Mouse (Mus musculus) CH12.LX (cell line): Measurements from ENCODE around the gene Cdh23. TPM values are rescaled to one million over a fixed set of nuclear protein-coding genes. Genes with fewer than 3 reads are reported as not detected.
A peak's percentile ranks its signal among the peaks of the same experiment; 100 is the strongest.

Experiments
- DNase-seq: peaks from one replicate; pipeline ENCODE4 v3.0.0-alpha.2; 2013; ENCODE audit errors: extremely low read depth
- H3K27ac ChIP-seq: 2 replicates; pipeline ENCODE4 v1.5.1; 2012; ENCODE audit warnings: low read depth, mild to moderate bottlenecking, control low read depth, moderate library complexity; ENCODE audit not compliant: insufficient read depth
- H3K27me3 ChIP-seq: replicated peaks from 2 replicates; pipeline ENCODE3; 2012; ENCODE audit warnings: inconsistent platforms
- H3K36me3 ChIP-seq, 2 experiments: replicated peaks in 1 of 2; 2 replicates each; pipeline versions ENCODE3 to v1.6.1; 2012; ENCODE audit warnings: inconsistent platforms in 1 of 2, low read length in 1 of 2, mild to moderate bottlenecking in 1 of 2, mixed read lengths in 1 of 2, moderate library complexity in 1 of 2; ENCODE audit not compliant: control insufficient read depth in 1 of 2, insufficient read depth in 1 of 2
- H3K4me1 ChIP-seq, 2 experiments: 2 replicates each; pipeline ENCODE4 v1.6.1; 2012; ENCODE audit warnings: inconsistent platforms in 1 of 2, moderate library complexity in 1 of 2; ENCODE audit not compliant: insufficient read depth in 2 of 2, control insufficient read depth in 1 of 2
- H3K4me2 ChIP-seq: 2 replicates; pipeline ENCODE4 v1.6.1; 2012; ENCODE audit warnings: low read depth, mild to moderate bottlenecking, control low read depth; ENCODE audit not compliant: poor library complexity, insufficient read depth, severe bottlenecking
- H3K4me3 ChIP-seq, 3 experiments: fragments of 150-350 bp in 1 of 3; sonication (generic) in 1 of 3; replicated peaks in 1 of 3; 2 replicates each; pipeline versions ENCODE3 to v1.5.1; 2011 to 2012; ENCODE audit warnings: low read depth in 2 of 3, low read length in 2 of 3, mild to moderate bottlenecking in 2 of 3, moderate library complexity in 2 of 3, control low read depth in 1 of 3, improper control_type of control experiment in 1 of 3, inconsistent platforms in 1 of 3, mixed read lengths in 1 of 3; ENCODE audit not compliant: poor library complexity in 1 of 3
- H3K79me2 ChIP-seq: replicated peaks from 2 replicates; pipeline ENCODE4 v1.6.1; 2012; ENCODE audit warnings: mild to moderate bottlenecking, moderate library complexity; ENCODE audit not compliant: control insufficient read depth, poor library complexity, insufficient read depth, severe bottlenecking; ENCODE audit errors: extremely low read depth
- H3K9ac ChIP-seq: 2 replicates; pipeline ENCODE4 v1.6.1; 2012; ENCODE audit warnings: low read depth, mild to moderate bottlenecking, control low read depth, moderate library complexity; ENCODE audit not compliant: insufficient read depth
- H3K9me3 ChIP-seq: replicated peaks from 2 replicates; pipeline ENCODE3; 2012; ENCODE audit warnings: low read length, inconsistent platforms, mixed read lengths
- CHD1 ChIP-seq: IDR thresholded peaks from 2 replicates; pipeline ENCODE4 v1.6.1; 2012; ENCODE audit warnings: low read depth, low read length, improper control_type of control experiment, inconsistent platforms
- CHD2 ChIP-seq: IDR thresholded peaks from 2 replicates; pipeline ENCODE4 v1.6.1; 2011; ENCODE audit warnings: low read length, improper control_type of control experiment
- E2F4 ChIP-seq: IDR thresholded peaks from 2 replicates; pipeline ENCODE4 v1.6.1; 2011; ENCODE audit warnings: low read depth, low read length, improper control_type of control experiment; ENCODE audit not compliant: insufficient replicate concordance
- EP300 ChIP-seq: IDR thresholded peaks from 2 replicates; pipeline ENCODE4 v1.6.1; 2011; ENCODE audit warnings: low read length, improper control_type of control experiment
- HCFC1 ChIP-seq: IDR thresholded peaks from 2 replicates; pipeline ENCODE4 v1.6.1; 2012; ENCODE audit warnings: low read depth, mild to moderate bottlenecking, inconsistent platforms, low read length, improper control_type of control experiment
- JUN ChIP-seq: IDR thresholded peaks from 2 replicates; pipeline ENCODE4 v1.6.1; 2011; ENCODE audit warnings: low read depth, mild to moderate bottlenecking, low read length, improper control_type of control experiment, moderate library complexity; ENCODE audit not compliant: insufficient read depth
- KAT2A ChIP-seq: IDR thresholded peaks from 2 replicates; pipeline ENCODE4 v1.6.1; 2012; ENCODE audit warnings: low read length, improper control_type of control experiment, inconsistent platforms; ENCODE audit not compliant: insufficient replicate concordance
- MAX ChIP-seq: IDR thresholded peaks from 2 replicates; pipeline ENCODE4 v1.6.1; 2011; ENCODE audit warnings: low read length, improper control_type of control experiment
- MAZ ChIP-seq: IDR thresholded peaks from 2 replicates; pipeline ENCODE4 v1.6.1; 2012; ENCODE audit warnings: low read depth, mild to moderate bottlenecking, inconsistent platforms, low read length, improper control_type of control experiment, moderate library complexity
- MEF2A ChIP-seq: IDR thresholded peaks from 2 replicates; pipeline ENCODE4 v1.6.1; 2014; ENCODE audit warnings: low read depth, mild to moderate bottlenecking, inconsistent platforms, low read length, improper control_type of control experiment, borderline replicate concordance
- MXI1 ChIP-seq: IDR thresholded peaks from 2 replicates; pipeline ENCODE4 v1.6.1; 2011; ENCODE audit warnings: mild to moderate bottlenecking, low read depth, low read length, improper control_type of control experiment
- NELFE ChIP-seq: IDR thresholded peaks from 2 replicates; pipeline ENCODE4 v1.6.1; 2011; ENCODE audit warnings: low read depth, low read length, improper control_type of control experiment
- NRF1 ChIP-seq: IDR thresholded peaks from 2 replicates; pipeline ENCODE4 v1.6.1; 2014; ENCODE audit warnings: low read depth, mild to moderate bottlenecking, inconsistent platforms, low read length, improper control_type of control experiment, moderate library complexity
- PAX5 ChIP-seq: IDR thresholded peaks from 2 replicates; pipeline ENCODE4 v1.6.1; 2012; ENCODE audit warnings: low read length, inconsistent platforms, mixed read lengths
- POLR2A ChIP-seq: IDR thresholded peaks from 2 replicates; pipeline ENCODE4 v1.6.1; 2011; ENCODE audit warnings: low read depth, mild to moderate bottlenecking, improper control_type of control experiment, low read length
- SIN3A ChIP-seq: IDR thresholded peaks from 2 replicates; pipeline ENCODE4 v1.6.1; 2012; ENCODE audit warnings: low read length, improper control_type of control experiment, inconsistent platforms
- SMC3 ChIP-seq: IDR thresholded peaks from 2 replicates; pipeline ENCODE4 v1.6.1; 2011; ENCODE audit warnings: low read depth, low read length, improper control_type of control experiment
- TCF12 ChIP-seq: IDR thresholded peaks from 2 replicates; pipeline ENCODE4 v1.6.1; 2014; ENCODE audit warnings: low read depth, mild to moderate bottlenecking, inconsistent platforms, low read length, improper control_type of control experiment
- USF2 ChIP-seq: conservative IDR thresholded peaks from 2 replicates; pipeline ENCODE4 v1.6.1; 2011; ENCODE audit warnings: low read depth, low read length, improper control_type of control experiment
- ZKSCAN1 ChIP-seq: IDR thresholded peaks from 2 replicates; pipeline ENCODE4 v1.6.1; 2012; ENCODE audit warnings: low read depth, inconsistent platforms, low read length, improper control_type of control experiment, borderline replicate concordance
- ZMIZ1 ChIP-seq: IDR thresholded peaks from 2 replicates; pipeline ENCODE4 v1.6.1; 2012; ENCODE audit warnings: low read depth, mild to moderate bottlenecking, inconsistent platforms, low read length, improper control_type of control experiment
- dilution Hi-C: fragments of 300-500 bp; cut with MboI; formaldehyde crosslinking; loops from 2 replicates; pipeline ENCODE4 v1.14.3; 2020; ENCODE audit warnings: low sequenced_read_pairs; ENCODE audit not compliant: extremely low pct_unique_long_range_greater_than_20kb, extremely low pct_ligation_motif_present
- in situ Hi-C: fragments of 300-500 bp; cut with MboI; formaldehyde crosslinking; loops from 3 replicates; pipeline ENCODE4 v1.14.3; 2019; ENCODE audit warnings: low sequenced_read_pairs, low pct_ligation_motif_present, low pct_unique_long_range_greater_than_20kb, mixed read lengths
- polyA plus RNA-seq: library from polyadenylated mRNA; unstranded; fragments of >175 nt; gene quantifications from 2 replicates; pipeline ENCODE4 v1.2.1, GENCODE M21; 2012; ENCODE audit warnings: low read depth; ENCODE audit not compliant: insufficient read length
- total RNA-seq, 2 experiments: library from RNA; depleted of rRNA; stranded (reverse); fragments of 300-350 nt in 1 of 2; fragments of >200 nt in 1 of 2; gene quantifications; 2 replicates each; pipeline ENCODE4 v1.2.3; 2012 to 2014

Gene Cdh23
- total and polyA plus RNA-seq, 3 experiments, result 0.20 to 0.73 (median 0.30) TPM

DNA sequence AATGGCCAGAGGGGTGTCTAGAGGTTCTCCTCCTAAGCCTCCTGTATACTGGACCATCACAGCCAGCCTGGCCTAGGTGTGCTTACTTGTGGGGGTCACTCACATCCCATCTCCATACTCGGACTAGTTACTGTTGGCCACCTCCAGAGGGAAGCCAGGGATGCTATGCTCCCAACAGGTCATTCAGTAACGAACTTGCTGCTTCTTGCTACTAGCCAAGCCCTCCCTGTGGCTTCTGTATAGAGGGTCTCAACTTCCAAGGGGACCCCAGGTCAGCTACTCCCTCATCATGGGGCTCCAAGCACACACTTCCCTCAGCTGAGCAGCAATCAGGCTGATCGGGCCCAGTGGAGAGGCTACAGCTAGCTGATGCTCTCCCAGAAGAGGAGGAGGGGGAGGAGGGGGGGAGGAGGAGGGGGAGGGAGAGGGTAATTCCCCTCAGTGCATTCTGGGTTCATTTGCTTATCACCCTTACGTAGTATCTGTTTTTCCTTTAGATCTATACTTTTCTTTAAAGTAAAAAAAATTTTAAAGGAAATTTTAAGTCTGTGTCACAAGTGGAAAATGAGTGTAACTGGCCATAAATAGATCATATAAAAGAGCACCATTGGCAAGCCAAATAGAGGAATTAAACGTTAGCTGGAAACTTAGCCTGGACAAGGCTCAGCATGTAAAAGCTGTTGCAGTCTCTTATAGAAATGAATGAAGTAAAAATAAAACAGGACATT is 346.0 kb downstream of the Cdh23 start:
- in situ Hi-C loops (loop anchor here (5.0 kb wide), 1 partner anchor 42 kb away; no protein-coding TSS in a partner anchor), dilution Hi-C loops (no loop called here)
- TF ChIP-seq USF2, result no peak
- no peak for TF ChIP-seq HCFC1
- no peak for TF ChIP-seq JUN
- peak; percentile 70; the same call in 1 of the 2 replicates for TF ChIP-seq MAZ
- TF ChIP-seq POLR2A, result no peak
- TF ChIP-seq EP300, result peak; percentile 40; the same call in 1 of the 2 replicates
- TF ChIP-seq NELFE, result 0 out of 2 replicates have a peak, but pooled peaks have one; percentile 3
- TF ChIP-seq NRF1, result no peak
- no peak for TF ChIP-seq MAX
- no peak for TF ChIP-seq MXI1
- no peak; the same call in 1 of the 2 replicates for TF ChIP-seq TCF12
- TF ChIP-seq ZMIZ1, result no peak
- no peak for TF ChIP-seq KAT2A
- TF ChIP-seq ZKSCAN1, result no peak
- no peak for TF ChIP-seq PAX5
- TF ChIP-seq E2F4, result no peak
- TF ChIP-seq SMC3, result no peak
- TF ChIP-seq MEF2A, result peak; percentile 59
- 0 out of 2 replicates have a peak, but pooled peaks have one; percentile 58 for TF ChIP-seq CHD1
- 0 out of 2 replicates have a peak, but pooled peaks have one; percentile 21 for TF ChIP-seq SIN3A
- no peak; the same call in 1 of the 2 replicates for TF ChIP-seq CHD2
- TF ChIP-seq, all 38 proteins: peak for 6
- no peak for DNase-seq
- Histone ChIP-seq H3K27me3 (peaks cover 15% of the 10 kb centered on the region), H3K4me1 (peaks cover 27 to 57% of the 10 kb centered on the region in 2 experiments), H3K27ac (no peak overlapping the region), H3K4me3 (peak overlapping the region in 2 of 3 experiments; percentile 41 to 78), H3K79me2 (no peaks in the 10 kb centered on the region), H3K9ac (peak overlapping the region; percentile 45; the same call in 1 of the 2 replicates), H3K4me2 (peak overlapping the region; percentile 85; the same call in 1 of the 2 replicates), H3K9me3 (no peaks in the 10 kb centered on the region), H3K36me3 (no peaks in the 10 kb centered on the region)
